Mouse (Mus musculus) liver, embryonic 14.5 days (tissue): ENCODE measurements around the gene Pax5. TPM values are rescaled to one million over a fixed set of nuclear protein-coding genes. Genes with fewer than 3 reads are reported as not detected.

ENCODE experiments used
- ATAC-seq: fragments of 200-750 bp; cut with Nextera tagmentation; 2 replicates; pipeline ENCODE4 v1.8.0; 2017; ENCODE audit warnings: moderate number of reproducible peaks, mild to moderate bottlenecking, moderate library complexity; ENCODE audit not compliant: insufficient read depth
- DNase-seq, 3 experiments: peaks; one replicate each; pipeline ENCODE4 v3.0.0-alpha.2; 2012 to 2013; ENCODE audit warnings: low read depth in 3 of 3, low spot score in 3 of 3
- H3K27ac ChIP-seq: fragments of 300-500 bp; sonication (generic); 2 replicates; pipeline ENCODE4 v1.5.1; 2014; ENCODE audit warnings: moderate library complexity, mild to moderate bottlenecking, control low read depth, inconsistent platforms
- H3K27me3 ChIP-seq: fragments of 300-500 bp; sonication (generic); 2 replicates; pipeline ENCODE4 v1.6.1; 2014; ENCODE audit warnings: mild to moderate bottlenecking, low read length, moderate library complexity; ENCODE audit not compliant: control insufficient read depth, insufficient read depth
- H3K36me3 ChIP-seq: fragments of 300-500 bp; sonication (generic); replicated peaks from 2 replicates; pipeline ENCODE4 v1.6.1; 2014; ENCODE audit warnings: low read depth; ENCODE audit not compliant: control insufficient read depth, insufficient read depth
- H3K4me1 ChIP-seq, 2 experiments: fragments of 200-500 bp in 1 of 2; fragments of 300-500 bp in 1 of 2; sonication (generic) in 1 of 2; replicated peaks; 2 replicates each; pipeline ENCODE4 v1.6.1; 2012 to 2014; ENCODE audit warnings: antibody characterized with exemption in 1 of 2, inconsistent platforms in 1 of 2, low read length in 1 of 2; ENCODE audit not compliant: control insufficient read depth in 2 of 2, insufficient read depth in 2 of 2
- H3K4me2 ChIP-seq: fragments of 300-500 bp; sonication (generic); 2 replicates; pipeline ENCODE4 v1.6.1; 2014; ENCODE audit warnings: low read depth, mild to moderate bottlenecking, control low read depth, moderate library complexity
- H3K4me3 ChIP-seq, 2 experiments: fragments of 200-500 bp in 1 of 2; fragments of 300-500 bp in 1 of 2; sonication (generic) in 1 of 2; 2 replicates each; pipeline ENCODE4 v1.5.1; 2012 to 2014; ENCODE audit warnings: low read depth in 2 of 2, low read length in 2 of 2, mild to moderate bottlenecking in 2 of 2, control low read depth in 1 of 2, inconsistent platforms in 1 of 2, moderate library complexity in 1 of 2; ENCODE audit not compliant: insufficient read depth in 1 of 2
- H3K9ac ChIP-seq: fragments of 300-500 bp; sonication (generic); replicated peaks from 2 replicates; pipeline ENCODE4 v1.6.1; 2014; ENCODE audit warnings: mild to moderate bottlenecking, control low read depth, moderate library complexity
- H3K9me3 ChIP-seq: fragments of 300-500 bp; sonication (generic); 2 replicates; pipeline ENCODE4 v1.6.1; 2016; ENCODE audit warnings: low read length, mixed read lengths; ENCODE audit not compliant: control insufficient read depth
- CTCF ChIP-seq: IDR thresholded peaks from 2 replicates; pipeline ENCODE4 v1.5.1; 2016; ENCODE audit warnings: antibody characterized with exemption, low read depth, control low read depth
- EP300 ChIP-seq: IDR thresholded peaks from 2 replicates; pipeline ENCODE4 v1.6.1; 2016; ENCODE audit warnings: antibody characterized with exemption, low read depth
- WGBS: fragments of 180-500 bp; shearing (Covaris S2); extraction: QIAGEN DNeasy Blood & Tissue Kit; methylation state at CpG from one replicate; pipeline ENCODE4 v1.1.7; 2014; ENCODE audit not compliant: insufficient replicate concordance; 5-methylcytosine and 5-hydroxymethylcytosine counted together
- polyA plus RNA-seq, 2 experiments: library from polyadenylated mRNA; depleted of rRNA in 1 of 2; stranded (reverse) in 1 of 2; unstranded in 1 of 2; fragments of >200 nt; fragmentation: Nextera tagmentation in 1 of 2; extraction: Ambion mirVana in 1 of 2; gene quantifications; 2 replicates each; pipeline versions ENCODE4 v1.2.1 to v1.2.3; 2012 to 2014

Pax5 gene
- polyA plus RNA-seq, 2 experiments: 0.05 to 0.12 TPM

GRCm38 (mm10) chr4:44569138-44569537, 141.1 kb downstream of the Pax5 start:
- ATAC-seq: no peak

GRCm38 (mm10) chr4:44568666-44569065, 141.6 kb downstream of the Pax5 start:
- Histone ChIP-seq H3K9me3 (no peaks in the 10 kb centered on the region), H3K27me3 (no peaks in the 10 kb centered on the region), H3K4me1 (no peaks in the 10 kb centered on the region), H3K4me3 (no peak overlapping the region), H3K27ac (no peak overlapping the region), H3K9ac (no peak overlapping the region), H3K4me2 (no peak overlapping the region), H3K36me3 (no peaks in the 10 kb centered on the region)
- TF ChIP-seq CTCF (no peak), EP300 (no peak)
- ATAC-seq: no peak
- 59% methylated on average over 10 of the region's 10 CpGs for whole genome bisulfite sequencing
- no peak for DNase-seq

More at GRCm38 (mm10) chr4:44569138-44569537, 141.1 kb downstream of the Pax5 start:
- Histone ChIP-seq H3K4me1 (no peaks in the 10 kb centered on the region), H3K4me3 (no peak overlapping the region), H3K36me3 (no peaks in the 10 kb centered on the region), H3K9me3 (no peaks in the 10 kb centered on the region), H3K27me3 (no peaks in the 10 kb centered on the region), H3K9ac (no peak overlapping the region), H3K27ac (no peak overlapping the region), H3K4me2 (no peak overlapping the region)
- DNase-seq: no peak
- WGBS: 65% methylated on average over 10 of the region's 10 CpGs
- TF ChIP-seq CTCF (no peak), EP300 (no peak)

GRCm38 (mm10) chr4:44566401-44566800, 143.9 kb downstream of the Pax5 start:
- H3K27me3 ChIP-seq: no peaks in the 10 kb centered on the region
- H3K4me3 ChIP-seq: no peak overlapping the region
- no peak overlapping the region for H3K9ac ChIP-seq
- TF ChIP-seq CTCF (no peak), EP300 (no peak)
- 48% methylated on average over 8 of the region's 8 CpGs for WGBS
- H3K4me1 ChIP-seq: no peaks in the 10 kb centered on the region
- DNase-seq (no peak), ATAC-seq (no peak)
- no peaks in the 10 kb centered on the region for H3K9me3 ChIP-seq
- H3K27ac ChIP-seq: no peak overlapping the region
- H3K4me2 ChIP-seq: no peak overlapping the region
- no peaks in the 10 kb centered on the region for H3K36me3 ChIP-seq

- ATAC-seq (no peak), DNase-seq (no peak)
- H3K27me3 ChIP-seq: no peaks in the 10 kb centered on the region
- no peak overlapping the region for H3K27ac ChIP-seq
- H3K4me3 ChIP-seq: no peak overlapping the region
- H3K9me3 ChIP-seq: no peaks in the 10 kb centered on the region
- H3K4me2 ChIP-seq: no peak overlapping the region
- TF ChIP-seq CTCF: no peak
- TF ChIP-seq EP300: no peak
- H3K36me3 ChIP-seq: no peaks in the 10 kb centered on the region
- WGBS: 57% methylated on average over 12 of the region's 12 CpGs
- H3K9ac ChIP-seq: no peak overlapping the region
- no peaks in the 10 kb centered on the region for H3K4me1 ChIP-seq
Observed at GRCm38 (mm10) chr4:44565126-44566082, 144.9 kb downstream of the Pax5 start.

- TF ChIP-seq EP300: no peak
- peak; percentile 95 for TF ChIP-seq CTCF
- H3K27me3 ChIP-seq: no peaks in the 10 kb centered on the region
- peak in 1 of 3 experiments; percentile 10 for DNase-seq
- no peaks in the 10 kb centered on the region for H3K4me1 ChIP-seq
- 7% methylated on average over 10 of the region's 10 CpGs for WGBS
- H3K27ac ChIP-seq: no peak overlapping the region
- H3K9ac ChIP-seq: no peak overlapping the region
- no peaks in the 10 kb centered on the region for H3K9me3 ChIP-seq
- no peak overlapping the region for H3K4me2 ChIP-seq
- no peak for ATAC-seq
- H3K4me3 ChIP-seq: no peak overlapping the region
- no peaks in the 10 kb centered on the region for H3K36me3 ChIP-seq
Observed at GRCm38 (mm10) chr4:44564602-44565001, 145.7 kb downstream of the Pax5 start.
